Mouse (Mus musculus) limb, embryonic 14.5 days (tissue): ENCODE measurements around the gene Btbd35f30. TPM values are rescaled to one million over a fixed set of nuclear protein-coding genes. Genes with fewer than 3 reads are reported as not detected.
"Not testable (repeated sequence)": the region's sequence is repeated elsewhere in the genome, so short reads cannot be mapped to it uniquely, and the experiment has no call there.

Experiments
- ATAC-seq: fragments of 200-750 bp; cut with Nextera tagmentation; 2 replicates; pipeline ENCODE4 v1.8.0; 2017; ENCODE audit warnings: low read depth, moderate number of reproducible peaks, moderate TSS enrichment; ENCODE audit not compliant: low FRiP score
- DNase-seq: peaks from one replicate; pipeline ENCODE4 v3.0.0-alpha.2; 2015; ENCODE audit warnings: low spot score
- H3K27ac ChIP-seq: fragments of 300-500 bp; sonication (generic); replicated peaks from 2 replicates; pipeline ENCODE4 v1.5.1; 2014; ENCODE audit warnings: low read depth, mild to moderate bottlenecking, low read length, moderate library complexity, mixed read lengths
- H3K27me3 ChIP-seq: fragments of 300-500 bp; sonication (generic); 2 replicates; pipeline ENCODE4 v1.6.1; 2014; ENCODE audit warnings: low read length, mixed read lengths; ENCODE audit not compliant: control insufficient read depth, insufficient read depth
- H3K36me3 ChIP-seq: fragments of 300-500 bp; sonication (generic); 2 replicates; pipeline ENCODE4 v1.6.1; 2014; ENCODE audit warnings: mild to moderate bottlenecking, low read length, moderate library complexity, mixed read lengths; ENCODE audit not compliant: control insufficient read depth, insufficient read depth
- H3K4me1 ChIP-seq: fragments of 300-500 bp; sonication (generic); 2 replicates; pipeline ENCODE4 v1.6.1; 2014; ENCODE audit warnings: antibody characterized with exemption, low read length, mixed read lengths; ENCODE audit not compliant: control insufficient read depth, insufficient read depth
- H3K4me2 ChIP-seq: fragments of 300-500 bp; sonication (generic); replicated peaks from 2 replicates; pipeline ENCODE4 v1.6.1; 2014; ENCODE audit warnings: low read depth, mild to moderate bottlenecking, low read length, moderate library complexity; ENCODE audit not compliant: severe bottlenecking
- H3K4me3 ChIP-seq: fragments of 300-500 bp; sonication (generic); replicated peaks from 2 replicates; pipeline ENCODE4 v1.5.1; 2014; ENCODE audit warnings: low read length
- H3K9ac ChIP-seq: fragments of 300-500 bp; sonication (generic); 2 replicates; pipeline ENCODE4 v1.6.1; 2014; ENCODE audit warnings: mild to moderate bottlenecking, low read depth, low read length, moderate library complexity; ENCODE audit not compliant: severe bottlenecking
- H3K9me3 ChIP-seq: fragments of 300-500 bp; sonication (generic); 2 replicates; pipeline ENCODE4 v1.6.1; 2016; ENCODE audit warnings: low read length; ENCODE audit not compliant: control insufficient read depth
- WGBS: fragments of 180-500 bp; shearing (Covaris S2); extraction: QIAGEN DNeasy Blood & Tissue Kit; methylation state at CpG from one replicate; pipeline ENCODE4 v1.1.7; 2014; 5-methylcytosine and 5-hydroxymethylcytosine counted together
- polyA plus RNA-seq, 2 experiments: library from polyadenylated mRNA; depleted of rRNA in 1 of 2; stranded (reverse) in 1 of 2; unstranded in 1 of 2; fragments of >200 nt; fragmentation: Nextera tagmentation in 1 of 2; extraction: Ambion mirVana in 1 of 2; gene quantifications; 2 replicates each; pipeline versions ENCODE4 v1.2.1 to v1.2.3; 2012 to 2014

Gene Btbd35f30
- polyA plus RNA-seq (2012; rRNA removed) = not detected in 2 replicates
- not detected in 2 replicates for polyA plus RNA-seq (2014; fragmentation: Nextera tagmentation; extraction: Ambion mirVana)

DNA sequence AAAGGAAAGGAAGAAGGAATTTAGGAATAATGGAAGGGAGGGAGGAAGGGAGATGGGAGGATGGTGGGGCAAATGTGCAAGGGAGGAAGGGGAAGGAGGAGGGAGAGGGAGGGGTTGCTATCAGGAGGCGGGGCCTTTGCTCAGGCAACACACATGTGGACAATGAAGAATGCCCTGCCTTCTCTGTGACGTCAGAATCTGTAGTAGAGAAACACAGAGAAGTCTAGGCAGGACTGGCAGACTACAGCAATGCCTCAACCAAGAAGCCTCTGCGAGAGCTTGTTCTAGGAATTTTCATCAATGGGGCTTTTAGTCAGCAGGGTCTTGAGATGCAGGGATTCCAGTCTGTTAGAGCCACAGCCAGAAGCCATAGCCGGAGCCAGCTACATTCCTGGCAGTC is at the start of gene Btbd35f30:
Gene Btbd35f30 (plus strand): TSS at position 301 of the 400 bp plus-strand sequence.
- WGBS = no CpG with 5 or more reads among the region's 4 CpGs
- not testable (repeated sequence) for H3K27ac ChIP-seq, H3K4me2 ChIP-seq, H3K36me3 ChIP-seq, H3K4me3 ChIP-seq, H3K9me3 ChIP-seq, H3K4me1 ChIP-seq, ATAC-seq, DNase-seq, H3K9ac ChIP-seq, H3K27me3 ChIP-seq

DNA sequence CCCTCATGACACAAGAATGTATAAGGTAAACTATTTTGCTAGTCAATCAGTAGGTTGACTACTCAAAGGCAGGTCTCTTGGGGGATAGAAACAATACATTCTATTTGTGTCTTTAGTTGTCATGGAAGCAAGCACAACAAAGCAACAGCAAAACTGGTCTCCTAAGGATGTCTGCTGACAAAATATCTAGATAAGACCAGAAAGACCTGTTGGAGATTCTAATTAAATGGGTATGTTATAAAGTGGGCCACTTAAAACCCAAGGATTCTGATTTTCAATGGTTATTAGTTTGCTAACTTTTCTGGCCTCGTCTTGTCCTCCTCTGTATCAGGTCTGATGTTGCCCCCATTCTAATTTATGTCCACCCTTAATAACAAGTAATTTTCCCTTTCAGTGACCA is 47.0 kb downstream of the Btbd35f30 start, which contains the start of gene Gm21789:
Gene Gm21789 (plus strand): TSS at position 301 of the 400 bp plus-strand sequence.
- not testable (repeated sequence) for H3K9ac ChIP-seq, H3K27me3 ChIP-seq, H3K36me3 ChIP-seq, H3K4me3 ChIP-seq, H3K4me2 ChIP-seq, ATAC-seq, H3K4me1 ChIP-seq, H3K27ac ChIP-seq, DNase-seq, H3K9me3 ChIP-seq
- no CpG with 5 or more reads among the region's 1 CpGs for WGBS

Other genes starting within 250 kb of the Btbd35f30 start
- not detected in 2 replicates for gene Gm5926, start 243.9 kb upstream of the Btbd35f30 start, polyA plus RNA-seq (2012; rRNA removed)
- gene Gm5926, start 243.9 kb upstream of the Btbd35f30 start, polyA plus RNA-seq (2014; fragmentation: Nextera tagmentation; extraction: Ambion mirVana) = not detected in 2 replicates
- gene Btbd35f21, start 168.5 kb upstream of the Btbd35f30 start, polyA plus RNA-seq (2012; rRNA removed) = not detected in 2 replicates
- not detected in 2 replicates for gene Btbd35f21, start 168.5 kb upstream of the Btbd35f30 start, polyA plus RNA-seq (2014; fragmentation: Nextera tagmentation; extraction: Ambion mirVana)
- not detected in 2 replicates for gene Gm21789, start 47.1 kb downstream of the Btbd35f30 start, polyA plus RNA-seq (2012; rRNA removed)
- not detected in 2 replicates for gene Gm21789, start 47.1 kb downstream of the Btbd35f30 start, polyA plus RNA-seq (2014; fragmentation: Nextera tagmentation; extraction: Ambion mirVana)
- not detected in 2 replicates for gene Btbd35f5, start 79.3 kb downstream of the Btbd35f30 start, polyA plus RNA-seq (2012; rRNA removed)
- not detected in 2 replicates for gene Btbd35f5, start 79.3 kb downstream of the Btbd35f30 start, polyA plus RNA-seq (2014; fragmentation: Nextera tagmentation; extraction: Ambion mirVana)